Mouse (Mus musculus) embryonic fibroblast, embryonic 13.5 days (primary cell): ENCODE measurements around the gene Tbc1d1. TPM values are rescaled to one million over a fixed set of nuclear protein-coding genes. Genes with fewer than 3 reads are reported as not detected.
A peak's percentile ranks its signal among the peaks of the same experiment; 100 is the strongest.

Experiments
- H3K27ac ChIP-seq: 2 replicates; pipeline ENCODE4 v1.5.1; 2012; ENCODE audit warnings: low read length, control low read depth, inconsistent platforms; ENCODE audit not compliant: insufficient read depth
- H3K4me1 ChIP-seq: 2 replicates; pipeline ENCODE4 v1.6.1; 2011; ENCODE audit warnings: low read length; ENCODE audit not compliant: control insufficient read depth, insufficient read depth
- H3K4me3 ChIP-seq: 2 replicates; pipeline ENCODE4 v1.5.1; 2011; ENCODE audit warnings: mild to moderate bottlenecking, control low read depth, low read length; ENCODE audit not compliant: insufficient read depth
- CTCF ChIP-seq: IDR thresholded peaks from 2 replicates; pipeline ENCODE4 v1.5.1; 2011; ENCODE audit warnings: mild to moderate bottlenecking, control low read depth, low read length, moderate library complexity, borderline replicate concordance; ENCODE audit not compliant: insufficient read depth
- POLR2A ChIP-seq: IDR thresholded peaks from 2 replicates; pipeline ENCODE4 v1.6.1; 2011; ENCODE audit warnings: low read depth, mild to moderate bottlenecking, control low read depth, low read length, moderate library complexity
- polyA plus RNA-seq: library from polyadenylated mRNA; stranded (reverse); fragments of >200 nt; gene quantifications from 2 replicates; pipeline ENCODE4 v1.2.4, GENCODE M21; 2011; ENCODE audit warnings: low read depth; ENCODE audit not compliant: missing spikeins, insufficient read length

Gene Tbc1d1
- polyA plus RNA-seq, 1 experiment: 37.9 TPM

DNA sequence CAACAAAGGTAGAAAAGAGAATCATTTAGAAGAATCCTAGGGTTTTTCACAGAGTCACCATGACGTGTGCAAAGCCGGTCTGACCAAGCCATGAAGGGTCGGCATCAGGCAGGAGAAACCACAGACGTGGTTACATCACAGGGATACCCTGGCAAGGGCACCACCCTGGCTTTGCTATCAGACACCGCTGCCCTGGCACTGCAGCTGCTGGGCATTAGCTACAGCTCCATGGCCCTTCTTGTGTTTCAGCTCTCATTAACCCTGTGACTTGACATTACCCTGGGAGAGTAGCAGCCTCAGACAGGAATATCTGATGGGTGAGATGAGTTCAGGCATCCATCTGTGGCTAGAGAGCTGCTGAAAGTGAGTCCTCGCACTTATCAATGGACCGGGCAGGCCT, 42.5 kb downstream of the Tbc1d1 start:
- H3K27ac ChIP-seq: no peak overlapping the region
- no peak for TF ChIP-seq POLR2A
- TF ChIP-seq CTCF: no peak
- H3K4me1 ChIP-seq: peaks cover 14% of the 10 kb centered on the region
- no peak overlapping the region for H3K4me3 ChIP-seq

DNA sequence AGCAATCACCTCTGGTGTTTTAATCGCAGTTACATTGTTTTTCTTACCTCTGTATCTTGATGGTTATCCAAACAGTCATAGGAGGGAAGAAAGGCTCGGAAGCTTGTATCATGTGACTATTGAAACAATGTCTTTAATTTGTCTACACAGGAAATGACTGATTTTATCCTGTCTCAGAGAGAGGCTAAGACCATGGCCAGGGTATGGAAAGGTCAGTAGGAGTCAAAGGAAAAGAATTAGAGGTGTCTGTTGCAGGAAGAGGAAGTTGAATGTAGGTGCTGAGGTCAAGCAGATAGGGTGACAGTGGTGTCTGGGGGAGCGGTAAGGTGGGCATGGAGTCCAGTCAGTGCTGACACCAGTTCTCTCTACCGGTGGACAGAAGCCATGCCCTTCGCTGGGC, 45.0 kb downstream of the Tbc1d1 start:
- Histone ChIP-seq H3K4me1 (peaks cover 10% of the 10 kb centered on the region), H3K4me3 (no peak overlapping the region), H3K27ac (no peak overlapping the region)
- TF ChIP-seq POLR2A (no peak), CTCF (no peak)

DNA sequence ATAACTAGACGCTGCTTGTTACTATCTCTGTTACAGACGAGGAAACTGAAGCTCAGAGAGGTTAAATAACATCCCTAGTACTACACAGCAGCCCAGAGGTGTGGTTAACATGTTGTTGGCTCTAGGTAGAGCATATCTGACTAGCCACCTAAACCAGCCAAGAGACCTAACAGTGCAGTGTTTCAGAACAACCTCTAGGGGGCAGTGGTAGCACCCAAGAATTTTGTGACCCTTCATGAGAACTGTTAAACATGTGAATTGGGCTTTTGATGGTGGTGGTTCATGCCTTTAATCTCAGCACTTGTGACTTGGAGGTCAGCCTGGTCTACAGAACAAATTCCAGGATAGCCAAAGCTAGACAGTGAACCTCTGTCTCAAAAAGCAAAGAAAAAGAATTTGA, 46.2 kb downstream of the Tbc1d1 start:
- no peak overlapping the region for H3K4me3 ChIP-seq
- H3K27ac ChIP-seq: no peak overlapping the region
- TF ChIP-seq CTCF: 0 out of 2 replicates have a peak, but pooled peaks have one; percentile 6
- TF ChIP-seq POLR2A: no peak
- peaks cover 3% of the 10 kb centered on the region; the same call in 1 of the 2 replicates for H3K4me1 ChIP-seq

DNA sequence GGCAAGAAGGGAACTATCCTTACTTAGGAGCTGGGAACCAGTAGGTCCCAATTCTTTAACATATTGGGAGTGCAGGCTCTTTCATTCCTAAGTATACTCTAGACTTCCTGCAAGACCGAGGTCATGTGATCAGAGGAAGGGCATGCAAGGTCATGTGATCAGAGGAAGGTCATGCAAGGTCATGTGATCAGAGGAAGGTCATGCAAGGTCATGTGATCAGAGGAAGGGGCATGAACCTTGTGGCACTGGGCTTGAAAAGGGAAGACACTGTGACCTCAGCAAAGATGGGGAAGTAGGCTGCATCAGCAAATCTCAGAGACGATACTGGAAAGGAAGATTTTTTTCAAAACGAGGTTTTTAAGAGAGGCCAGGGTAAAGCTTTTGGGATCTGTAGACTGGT, 49.5 kb downstream of the Tbc1d1 start:
- H3K27ac ChIP-seq: no peak overlapping the region
- H3K4me3 ChIP-seq: no peak overlapping the region
- no peak for TF ChIP-seq CTCF
- no peak for TF ChIP-seq POLR2A
- H3K4me1 ChIP-seq: peaks cover 3% of the 10 kb centered on the region; the same call in 1 of the 2 replicates

DNA sequence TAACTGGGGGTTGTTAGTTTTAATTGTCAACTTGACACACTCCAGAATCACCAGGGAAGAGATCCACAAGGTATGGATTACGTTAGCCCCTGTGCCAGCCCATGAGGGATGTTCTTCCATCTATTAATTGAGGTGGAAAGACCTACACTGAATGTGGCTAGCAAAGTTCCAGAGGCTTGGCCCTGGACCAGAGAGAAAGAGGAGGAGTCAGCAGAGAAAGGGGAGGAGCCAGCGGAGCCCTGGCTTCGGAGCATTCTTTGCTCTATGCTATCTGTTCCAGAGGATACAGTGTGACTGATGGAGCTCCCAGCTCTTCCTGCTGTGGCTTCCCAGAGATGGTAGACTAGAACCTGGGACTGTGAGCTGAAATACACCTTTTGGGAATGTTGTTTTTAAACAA, 50.3 kb downstream of the Tbc1d1 start:
- no peak overlapping the region for H3K27ac ChIP-seq
- no peaks in the 10 kb centered on the region; the same call in 1 of the 2 replicates for H3K4me1 ChIP-seq
- no peak overlapping the region for H3K4me3 ChIP-seq
- TF ChIP-seq POLR2A (no peak), CTCF (no peak)

DNA sequence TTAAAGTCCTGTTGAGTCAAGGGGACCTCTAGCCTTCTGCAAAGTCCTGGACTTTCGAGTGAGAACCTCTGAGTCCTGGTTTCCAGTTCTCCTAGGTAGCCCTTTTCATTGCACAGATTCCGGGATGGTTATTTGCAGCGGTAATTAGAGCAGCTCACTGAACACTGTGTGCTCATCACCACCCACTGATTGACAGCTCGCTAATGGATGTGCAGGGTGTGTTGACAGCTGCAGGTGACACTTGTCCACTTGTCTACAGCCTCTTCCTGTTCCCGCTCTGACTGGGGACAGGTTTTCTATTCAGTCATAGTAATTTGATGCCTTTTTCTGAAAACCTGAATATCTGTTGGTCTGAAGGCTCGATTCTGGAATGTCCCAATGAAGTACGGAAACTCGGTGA, 50.8 kb downstream of the Tbc1d1 start:
- Histone ChIP-seq H3K27ac (no peak overlapping the region), H3K4me3 (no peak overlapping the region), H3K4me1 (no peaks in the 10 kb centered on the region)
- no peak for TF ChIP-seq POLR2A
- no peak for TF ChIP-seq CTCF

DNA sequence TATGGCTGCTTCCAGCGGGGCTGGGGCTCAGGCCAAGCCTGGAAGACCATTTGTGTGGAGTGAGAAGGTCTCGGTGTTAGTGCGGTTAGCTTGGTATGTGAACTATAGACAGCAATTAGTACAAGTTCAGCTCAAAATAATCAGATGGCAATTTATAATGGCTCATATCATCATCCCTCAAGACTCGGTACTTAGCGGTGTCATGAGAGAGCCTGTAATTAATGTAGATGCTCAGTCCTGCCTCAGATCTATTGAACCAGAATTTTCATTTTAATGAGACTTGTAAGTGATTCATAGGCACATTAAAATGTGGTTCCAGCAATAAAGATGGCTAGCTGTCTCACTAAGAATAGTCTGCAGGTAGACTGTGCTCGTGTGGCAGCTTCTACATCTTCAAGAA, 51.7 kb downstream of the Tbc1d1 start:
- Histone ChIP-seq H3K4me3 (no peak overlapping the region), H3K4me1 (no peaks in the 10 kb centered on the region), H3K27ac (no peak overlapping the region)
- TF ChIP-seq POLR2A (no peak), CTCF (no peak)

DNA sequence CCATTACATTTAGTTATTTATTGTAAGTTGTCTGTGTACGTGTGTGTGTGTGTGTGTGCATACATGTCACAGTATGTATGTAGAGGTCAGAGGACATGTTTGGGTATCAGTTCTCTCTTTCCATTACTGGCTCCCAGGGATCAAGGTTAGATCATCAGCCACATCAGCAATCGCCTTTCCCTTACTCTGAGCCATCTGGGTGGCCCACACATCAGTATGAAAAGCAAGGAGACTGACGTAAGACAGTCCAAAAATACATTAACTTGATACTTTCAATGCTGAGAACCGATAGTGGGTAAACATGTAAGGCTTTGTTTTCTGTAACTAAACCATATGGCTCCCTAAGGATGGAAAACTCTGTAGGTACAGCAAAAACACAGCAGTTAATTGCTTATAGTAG, 54.7 kb downstream of the Tbc1d1 start:
- Histone ChIP-seq H3K4me1 (no peaks in the 10 kb centered on the region), H3K4me3 (no peak overlapping the region), H3K27ac (no peak overlapping the region)
- TF ChIP-seq POLR2A (no peak), CTCF (no peak)

DNA sequence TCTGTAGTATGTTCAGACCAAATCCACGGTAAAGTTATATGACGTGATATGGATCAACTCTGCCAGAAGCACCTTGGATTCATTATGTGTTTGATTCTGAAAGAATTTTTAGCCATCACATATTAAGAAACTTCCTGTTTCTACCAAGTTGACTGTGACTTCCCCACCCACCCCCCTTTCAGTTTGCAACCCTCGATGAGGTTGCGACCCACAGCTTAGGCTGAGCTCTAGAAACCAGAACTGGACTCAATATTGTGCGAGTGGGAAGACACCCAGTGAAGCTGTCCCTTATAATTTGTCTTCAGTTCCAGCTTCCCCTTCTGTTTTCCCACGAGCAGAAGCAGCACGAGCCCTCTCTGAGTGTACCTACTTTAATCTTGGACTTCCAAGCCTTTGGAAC, 55.2 kb downstream of the Tbc1d1 start:
- Histone ChIP-seq H3K4me3 (no peak overlapping the region), H3K27ac (no peak overlapping the region), H3K4me1 (no peaks in the 10 kb centered on the region)
- TF ChIP-seq CTCF (no peak), POLR2A (no peak)

DNA sequence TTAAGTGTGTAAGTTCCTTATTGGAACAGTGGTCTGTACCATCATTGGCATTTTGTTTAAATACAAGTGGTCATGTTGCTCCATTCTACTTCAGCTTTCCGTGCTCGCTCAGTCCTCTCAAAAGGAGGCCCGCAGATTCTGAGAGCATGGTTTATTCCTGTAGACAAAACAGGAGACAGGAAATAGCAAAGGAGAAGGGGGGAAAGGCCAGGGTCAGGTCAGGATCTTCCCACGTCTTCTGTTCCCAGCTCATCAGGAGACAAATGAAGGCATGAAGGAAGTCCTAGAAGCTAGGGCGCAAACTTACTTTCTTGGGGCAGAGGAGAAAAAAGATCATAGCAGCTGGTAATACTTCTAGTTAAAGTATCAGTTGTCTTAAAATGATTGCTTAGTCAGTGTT, 56.1 kb downstream of the Tbc1d1 start:
- TF ChIP-seq POLR2A: no peak
- TF ChIP-seq CTCF: no peak
- H3K4me1 ChIP-seq: no peaks in the 10 kb centered on the region
- H3K4me3 ChIP-seq: no peak overlapping the region
- H3K27ac ChIP-seq: no peak overlapping the region

DNA sequence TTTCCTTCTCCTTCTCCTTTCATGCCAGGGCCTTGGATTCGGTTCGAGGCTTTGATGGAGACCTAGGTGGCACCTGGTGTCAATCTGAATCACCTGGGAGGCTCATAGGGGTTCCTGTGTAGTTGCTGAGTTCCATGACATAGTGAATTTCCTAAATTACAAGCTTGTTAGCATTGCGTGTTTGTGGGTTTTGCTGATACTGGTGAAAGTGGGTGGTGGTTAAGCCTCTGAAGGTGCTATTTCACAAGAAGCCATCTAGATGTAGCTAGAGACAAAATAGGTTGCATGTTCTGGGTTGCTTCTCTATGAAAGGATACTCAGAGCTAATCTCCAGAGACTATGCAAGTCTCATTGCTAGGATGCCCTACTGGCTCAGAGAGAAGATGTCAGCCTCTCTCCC, 56.5 kb downstream of the Tbc1d1 start:
- Histone ChIP-seq H3K4me1 (no peaks in the 10 kb centered on the region), H3K4me3 (no peak overlapping the region), H3K27ac (no peak overlapping the region)
- TF ChIP-seq POLR2A (no peak), CTCF (no peak)
